Mouse (Mus musculus): ENCODE results near the gene Snapc2.
"Not testable (repeated sequence)": the region's sequence is repeated elsewhere in the genome, so short reads cannot be mapped to it uniquely, and the experiment has no call there.

Gene Snapc2

DNA sequence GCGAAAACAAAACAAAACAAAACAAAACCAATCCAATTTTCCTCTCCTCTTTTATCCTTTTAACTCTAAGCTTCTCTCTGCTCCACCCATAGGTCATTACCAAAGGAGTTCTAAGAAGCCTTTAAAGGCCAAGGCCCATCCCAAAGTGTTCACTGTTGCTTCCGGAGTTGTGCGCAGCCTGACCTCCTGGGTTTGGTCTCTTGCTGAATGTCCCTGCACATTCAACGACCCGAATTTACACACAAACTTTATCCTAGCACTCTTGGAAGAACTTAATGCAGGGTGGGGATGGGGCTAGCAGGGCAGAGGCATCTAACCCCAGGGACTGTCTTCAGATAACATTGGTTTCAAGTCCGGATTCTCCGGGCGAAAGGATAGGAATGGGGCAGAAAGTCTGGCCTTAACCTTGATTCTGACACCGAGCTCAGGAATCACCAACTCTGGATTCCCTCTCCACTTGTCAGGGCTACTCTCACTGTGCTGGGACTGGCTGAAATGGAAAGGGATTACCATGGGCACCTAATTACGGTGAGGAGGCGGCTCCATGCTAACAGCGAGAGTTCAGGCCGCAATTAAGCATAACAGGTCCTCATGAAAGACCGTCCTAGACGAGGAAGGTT, 15.0 kb upstream of the Snapc2 start:
- DNase-seq (ENCODE audit: low spot score) = no peak

DNA sequence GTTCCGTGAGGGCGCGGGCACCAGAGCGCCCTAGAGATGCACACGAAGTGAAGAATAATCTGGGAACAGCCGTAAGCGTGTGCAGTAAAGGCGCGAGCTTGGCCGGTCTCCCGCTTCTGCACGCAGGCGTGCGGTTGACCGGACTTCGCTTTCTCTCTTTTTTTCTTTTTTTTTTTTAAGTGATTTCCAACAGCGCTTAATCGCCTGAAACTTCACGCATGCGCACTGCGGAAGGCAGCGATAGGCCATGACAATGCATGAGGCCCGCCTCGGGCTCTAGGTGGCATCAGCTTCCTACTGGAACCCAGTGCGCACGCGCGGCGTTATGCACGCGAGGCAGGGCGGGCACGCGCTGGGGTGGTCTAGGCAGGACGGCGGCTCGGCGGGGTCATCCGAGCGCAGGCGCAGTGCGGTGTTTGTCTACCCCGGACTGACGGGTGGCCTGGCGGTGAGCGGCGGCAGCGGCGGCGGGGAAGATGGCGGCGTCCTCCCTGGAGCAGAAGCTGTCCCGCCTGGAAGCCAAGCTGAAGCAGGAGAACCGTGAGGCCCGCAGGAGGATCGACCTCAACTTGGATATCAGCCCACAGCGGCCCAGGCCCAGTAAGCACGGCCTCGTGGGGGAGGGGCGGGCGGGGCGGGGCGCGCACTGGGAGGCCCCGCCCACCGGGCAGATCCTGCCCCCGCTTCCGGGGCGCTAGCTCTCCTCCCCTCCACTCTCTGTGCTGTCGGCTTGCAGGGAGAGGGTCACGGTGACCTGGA, 14.3 kb upstream of the Snapc2 start, which contains the start of the genes Map2k7 and Gm49320:
Gene Map2k7, plus strand, starts transcription at position 307 of the 759 bp plus-strand sequence.
Gene Gm49320, plus strand, starts transcription at position 432 of the 759 bp plus-strand sequence.
- DNase-seq (ENCODE audit: low spot score) = peak; percentile 100

DNA sequence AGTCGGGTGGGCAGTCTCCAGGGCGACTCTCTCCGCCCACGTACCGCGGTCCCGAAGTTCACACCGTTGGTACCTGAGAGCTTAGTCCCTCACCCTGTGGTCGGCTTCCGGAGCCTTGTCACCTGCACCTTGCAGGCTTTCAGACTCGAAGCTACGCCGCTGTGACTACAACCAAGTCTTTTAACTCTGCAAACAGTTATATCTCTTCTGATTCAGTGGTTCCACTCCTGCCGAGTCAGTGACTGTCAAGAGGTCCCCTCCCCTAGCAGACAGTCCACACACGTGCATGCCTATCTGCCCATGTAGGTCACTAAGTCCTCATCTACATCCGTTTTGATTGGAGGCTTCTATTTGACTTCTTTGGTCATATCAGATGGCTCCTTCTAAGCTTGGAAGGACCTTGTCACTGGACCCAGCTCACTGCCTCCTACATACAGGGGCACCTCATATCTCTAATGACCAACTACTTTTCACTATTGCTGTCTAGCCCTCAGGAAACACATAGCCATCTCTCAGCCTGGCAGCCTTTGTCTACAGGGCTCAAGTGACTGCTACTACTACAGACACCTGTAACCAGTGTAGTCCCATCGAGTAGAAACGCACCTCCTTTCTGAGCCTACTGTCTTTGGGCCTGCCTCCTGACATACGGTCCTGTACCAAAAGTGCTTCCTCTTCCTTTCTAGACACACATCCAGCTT, 13.5 kb upstream of the Snapc2 start:
- DNase-seq (ENCODE audit: low spot score) = no peak

DNA sequence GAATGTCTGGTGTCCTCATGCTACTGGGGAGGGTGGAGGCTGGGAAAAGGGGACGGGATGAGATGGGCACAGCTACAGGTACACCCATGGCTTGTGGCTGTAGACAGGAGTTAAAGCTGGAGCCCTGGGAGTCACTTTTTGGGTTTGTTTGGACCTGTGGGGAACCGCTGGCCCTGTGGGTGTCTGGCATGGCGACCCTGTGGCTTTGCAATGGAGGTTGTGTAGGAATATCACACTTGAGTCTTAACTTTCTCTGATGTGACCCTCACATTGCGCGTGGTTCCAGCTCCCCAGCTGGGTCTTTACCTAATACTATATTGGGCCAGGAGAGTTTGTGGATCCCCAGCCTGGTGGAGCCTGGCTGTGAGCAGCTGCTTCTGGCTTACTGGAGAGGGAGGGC, 7.8 kb upstream of the Snapc2 start:
- DNase-seq (ENCODE audit: low spot score) = no peak

DNA sequence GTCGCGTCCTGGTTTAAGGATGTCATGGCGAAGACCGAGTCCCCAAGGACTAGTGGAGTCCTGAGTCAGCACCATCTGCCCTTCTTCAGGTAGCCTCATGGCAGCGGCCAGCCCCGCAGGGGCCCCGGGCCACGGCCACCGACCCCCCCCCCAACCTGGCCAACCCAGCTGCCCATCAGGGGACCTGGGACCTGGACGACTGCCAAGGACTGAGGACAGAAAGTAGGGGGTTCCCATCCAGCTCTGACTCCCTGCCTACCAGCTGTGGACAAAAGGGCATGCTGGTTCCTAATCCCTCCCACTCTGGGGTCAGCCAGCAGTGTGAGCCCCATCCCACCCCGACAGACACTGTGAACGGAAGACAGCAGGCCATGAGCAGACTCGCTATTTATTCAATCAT, 7.1 kb upstream of the Snapc2 start:
- DNase-seq (ENCODE audit: low spot score) = no peak

DNA sequence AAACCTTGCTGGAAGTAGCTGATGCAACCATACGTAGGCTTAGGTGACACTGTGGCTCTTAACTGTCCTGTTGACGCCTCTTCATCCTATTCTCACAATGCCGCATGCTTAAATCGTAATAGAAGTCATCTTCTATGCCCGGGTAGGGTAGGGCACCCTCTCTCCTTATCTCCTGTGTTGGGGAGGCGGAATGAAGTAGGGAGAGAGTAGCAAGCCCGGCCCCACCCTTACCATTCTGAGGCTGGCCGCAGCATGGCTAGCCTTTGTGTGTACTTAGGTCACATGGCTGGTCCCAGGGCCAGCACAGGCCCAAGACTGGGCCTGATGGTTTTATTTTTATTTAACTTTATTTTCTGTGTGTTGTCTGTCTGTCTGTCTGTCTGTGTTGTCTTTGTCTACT, 5.6 kb upstream of the Snapc2 start:
- DNase-seq (ENCODE audit: low spot score) = no peak

DNA sequence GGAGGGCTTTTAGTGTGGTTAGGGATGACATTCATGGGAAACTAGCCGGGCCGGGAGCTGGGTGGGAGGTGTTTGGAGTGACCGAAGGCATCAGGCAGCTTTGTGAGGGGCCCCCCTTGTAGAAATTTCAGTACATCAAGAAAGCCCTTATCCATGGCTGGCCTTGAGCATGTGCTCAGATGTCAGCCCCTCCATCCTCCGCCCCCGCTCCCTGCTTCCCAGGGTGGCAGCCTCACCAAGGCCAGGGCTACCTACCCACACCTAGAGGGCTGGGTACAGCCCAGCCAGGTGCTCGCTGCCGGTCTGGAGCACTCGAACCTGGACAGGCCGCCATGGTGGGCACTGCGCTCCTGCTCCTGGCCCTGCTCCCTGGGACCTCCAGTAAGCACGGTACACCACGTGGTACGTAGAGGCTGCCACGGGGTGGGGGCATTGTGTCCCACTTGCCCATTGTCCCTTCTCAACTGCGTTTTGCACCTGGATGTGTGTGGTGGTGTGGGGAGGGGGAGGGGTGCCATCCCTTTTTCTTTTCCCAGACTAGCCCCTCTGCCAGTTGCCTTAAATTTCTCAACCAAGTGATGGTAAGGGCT, 4.8 kb upstream of the Snapc2 start, which contains the start of gene Tgfbr3l:
Gene Tgfbr3l, plus strand, starts transcription at position 264 of the 590 bp plus-strand sequence.
- DNase-seq (ENCODE audit: low spot score) = no peak

DNA sequence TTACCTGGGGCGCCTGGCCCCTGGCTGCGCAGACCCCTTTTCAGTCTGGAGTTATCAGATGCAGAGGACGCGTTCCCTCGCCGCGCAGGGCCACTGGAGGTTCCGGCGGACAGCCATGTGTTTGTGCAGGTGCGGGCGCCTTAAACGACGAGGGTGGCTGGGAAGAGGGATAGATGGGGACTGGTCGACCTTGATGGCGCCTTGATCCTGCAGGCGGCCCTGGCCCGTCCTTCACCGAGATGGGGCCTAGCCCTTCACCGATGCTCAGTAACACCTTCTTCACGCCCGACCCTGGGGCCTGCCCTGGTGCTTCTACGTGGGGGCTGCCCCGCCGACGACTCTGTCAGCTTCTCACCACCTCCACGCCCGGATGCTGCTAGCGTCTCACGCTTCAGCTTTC, 3.7 kb upstream of the Snapc2 start:
- DNase-seq (ENCODE audit: low spot score) = no peak

DNA sequence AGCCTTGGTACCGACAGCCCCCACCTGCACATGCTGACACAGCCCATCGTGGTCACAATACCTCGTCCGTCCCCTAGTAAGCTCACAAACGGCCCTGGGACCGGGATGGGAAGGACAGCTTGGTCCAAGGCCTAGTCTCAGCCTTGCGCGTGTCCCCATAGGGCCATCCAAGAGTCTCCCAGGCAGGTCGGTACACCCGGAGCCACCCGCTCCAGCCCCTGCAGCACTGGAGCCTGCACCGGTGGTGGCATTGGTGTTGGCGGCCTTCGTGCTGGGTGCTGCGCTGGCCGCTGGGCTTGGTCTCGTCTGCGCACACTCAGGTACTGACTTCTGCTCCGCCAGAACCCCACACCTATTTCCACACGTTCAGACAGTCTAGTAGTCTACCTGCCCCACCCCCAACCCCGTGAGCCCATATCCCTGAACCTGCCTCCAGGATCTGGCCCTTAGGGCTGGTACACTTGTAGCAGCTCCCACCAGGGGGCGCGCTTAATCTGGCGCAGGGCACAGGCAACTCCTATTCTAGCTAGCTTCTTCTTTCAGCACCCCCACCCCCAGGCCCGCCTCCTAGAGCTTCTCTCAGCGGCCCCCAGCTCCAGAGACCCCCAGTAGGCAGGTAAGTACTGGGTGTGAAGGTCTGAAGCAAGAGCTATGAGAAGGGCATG, 2.4 kb upstream of the Snapc2 start:
- peak; percentile 89 for DNase-seq (ENCODE audit: low spot score)

DNA sequence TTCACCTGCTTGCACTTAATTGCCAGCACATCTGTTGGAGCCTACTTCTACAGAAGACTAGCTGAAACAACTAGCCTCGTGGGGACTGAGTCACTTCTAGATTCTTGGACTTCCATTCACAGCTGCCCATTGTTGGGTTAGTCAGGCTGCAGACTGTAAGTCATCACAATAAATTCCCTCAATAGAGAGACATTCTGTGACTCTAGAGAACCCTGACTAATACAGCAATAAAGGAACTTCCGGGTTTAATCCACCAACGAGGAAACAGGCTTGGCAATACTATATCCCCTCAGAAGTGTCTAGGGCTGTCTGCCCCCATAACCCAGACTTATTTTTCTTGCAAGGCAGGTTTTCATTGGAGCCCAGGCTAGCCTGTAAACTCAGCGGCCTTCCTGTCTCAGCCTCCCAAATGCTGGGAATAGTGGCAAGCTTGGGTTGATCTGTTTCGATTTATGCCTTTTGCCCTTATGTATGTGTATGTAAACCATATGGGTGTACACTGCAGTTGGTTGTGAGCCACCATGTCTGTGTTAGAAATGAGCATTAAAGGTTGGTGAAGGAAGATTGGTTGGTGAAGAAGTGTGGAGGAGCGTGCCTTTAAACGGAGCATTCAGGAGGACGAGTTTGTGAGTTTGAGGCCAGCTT, 642 bp upstream of the Snapc2 start:
- no peak for DNase-seq (ENCODE audit: low spot score)

DNA sequence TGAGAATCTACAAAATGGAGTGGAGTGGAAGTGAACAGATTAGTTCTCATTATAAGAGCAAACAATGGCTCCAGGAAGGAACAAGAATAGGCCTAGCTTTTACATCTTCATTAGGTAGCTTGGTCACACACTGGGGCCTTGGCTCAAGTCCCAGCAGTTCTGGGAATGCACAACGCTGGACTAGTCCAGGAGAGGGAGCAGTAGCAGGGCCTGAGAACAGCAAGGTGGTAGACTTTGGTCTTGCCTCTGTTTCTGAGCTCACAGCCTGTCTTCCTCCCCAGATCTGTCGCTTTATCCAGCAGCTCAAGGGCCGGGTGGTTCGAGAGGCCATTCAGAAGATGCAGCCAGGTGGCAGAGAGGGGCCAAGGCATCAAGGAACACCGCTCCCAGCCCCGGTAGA, 1.1 kb downstream of the Snapc2 start:
- peak; percentile 91 for DNase-seq (ENCODE audit: low spot score)

DNA sequence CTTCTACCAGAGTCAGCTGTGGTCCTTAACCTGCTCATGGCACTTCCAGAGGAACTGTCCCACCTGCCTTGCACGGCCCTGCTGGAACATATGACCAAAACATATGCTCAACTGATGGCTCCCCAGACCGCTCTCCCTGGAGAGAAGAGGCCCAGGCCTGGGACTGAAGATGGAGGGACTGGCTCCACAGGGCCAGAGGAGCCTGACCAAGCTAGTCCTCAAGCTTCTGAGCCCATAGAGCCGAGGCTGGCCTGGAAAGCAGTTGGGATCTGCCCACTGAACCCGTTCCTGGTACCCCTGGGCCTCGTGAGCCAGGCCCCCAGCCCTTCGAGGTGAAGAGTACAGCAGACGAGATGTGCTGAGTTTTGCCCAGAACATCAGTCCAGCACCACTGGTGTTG, 2.6 kb downstream of the Snapc2 start:
- DNase-seq (ENCODE audit: low spot score) = not testable (repeated sequence)

DNA sequence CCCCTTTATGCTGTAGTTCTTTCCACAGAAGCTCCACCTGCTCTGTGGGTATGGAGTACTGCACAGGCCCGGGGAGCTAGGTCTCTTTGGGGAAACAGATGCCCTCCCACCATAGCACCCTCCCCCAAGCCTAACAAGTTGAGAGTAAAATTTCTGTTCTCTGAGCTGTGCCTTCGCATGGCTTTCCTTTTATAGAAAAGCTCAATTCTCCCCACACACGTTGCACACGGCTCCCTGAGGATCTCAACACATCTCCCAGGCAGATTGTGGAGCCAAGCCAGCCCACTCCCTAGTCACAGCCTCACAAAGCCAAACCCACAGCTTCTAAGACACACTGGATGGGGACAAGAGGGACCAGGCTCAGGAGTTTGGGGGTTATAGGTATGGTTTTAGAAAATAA, 4.0 kb downstream of the Snapc2 start:
- DNase-seq (ENCODE audit: low spot score) = no peak

DNA sequence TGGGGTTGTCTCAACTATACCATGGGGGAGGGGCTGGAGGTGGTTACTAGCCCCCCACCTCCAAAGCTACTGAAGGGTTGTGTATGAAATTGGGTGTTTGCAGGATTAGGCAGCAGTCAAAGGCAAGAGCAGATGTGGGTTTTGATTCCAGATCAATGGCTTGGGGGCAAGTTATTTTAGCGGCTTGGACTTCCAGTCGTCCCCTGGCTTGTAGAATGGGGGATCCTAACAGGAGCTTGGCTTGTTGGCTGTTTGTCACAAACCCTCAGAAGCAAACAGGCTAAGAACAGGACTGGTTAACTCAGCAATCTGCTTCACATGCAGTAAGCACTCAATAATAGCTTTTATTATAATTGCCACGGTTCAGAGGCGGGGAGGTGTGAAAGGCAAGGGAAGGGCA, 4.5 kb downstream of the Snapc2 start:
- no peak for DNase-seq (ENCODE audit: low spot score)

DNA sequence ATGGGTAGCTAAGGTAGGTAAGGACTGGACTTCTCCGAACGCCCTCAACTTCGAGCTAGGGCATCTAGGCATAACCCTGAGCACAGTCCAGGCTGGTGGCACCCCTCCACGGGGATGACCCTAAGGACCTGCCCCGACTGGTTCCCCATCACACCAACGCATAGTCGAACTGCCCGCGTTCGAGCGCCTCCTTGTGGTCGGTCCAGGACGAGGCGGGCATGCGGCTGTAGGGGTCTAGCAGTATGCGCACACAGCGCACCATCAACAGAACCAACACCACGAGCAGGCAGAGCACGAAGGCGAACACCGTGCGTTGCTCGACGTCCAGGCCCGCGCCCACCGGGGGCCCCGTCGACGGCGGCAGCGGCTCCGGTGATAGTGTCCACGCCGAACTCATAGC, 5.4 kb downstream of the Snapc2 start:
- peak; percentile 60 for DNase-seq (ENCODE audit: low spot score)

DNA sequence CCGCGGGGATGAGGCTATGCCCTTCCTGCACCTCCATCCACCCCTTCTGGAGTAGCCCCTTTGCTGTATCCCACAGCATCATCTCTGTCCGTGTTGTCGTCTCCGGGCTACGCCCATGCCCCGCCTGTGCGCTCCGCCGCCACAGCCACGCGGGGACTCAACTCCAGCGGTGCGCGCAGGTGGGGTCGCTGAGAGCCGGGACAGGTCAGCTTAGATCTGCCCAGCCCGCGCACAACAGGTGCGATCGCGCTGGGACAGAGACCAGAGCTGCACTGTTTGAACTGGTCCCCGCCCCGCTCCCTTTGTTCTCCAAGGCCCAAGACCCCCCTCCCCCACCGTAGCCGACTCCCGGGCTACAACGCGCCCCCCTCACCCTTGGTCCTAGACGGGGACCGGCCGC, 5.8 kb downstream of the Snapc2 start:
- no peak for DNase-seq (ENCODE audit: low spot score)

DNA sequence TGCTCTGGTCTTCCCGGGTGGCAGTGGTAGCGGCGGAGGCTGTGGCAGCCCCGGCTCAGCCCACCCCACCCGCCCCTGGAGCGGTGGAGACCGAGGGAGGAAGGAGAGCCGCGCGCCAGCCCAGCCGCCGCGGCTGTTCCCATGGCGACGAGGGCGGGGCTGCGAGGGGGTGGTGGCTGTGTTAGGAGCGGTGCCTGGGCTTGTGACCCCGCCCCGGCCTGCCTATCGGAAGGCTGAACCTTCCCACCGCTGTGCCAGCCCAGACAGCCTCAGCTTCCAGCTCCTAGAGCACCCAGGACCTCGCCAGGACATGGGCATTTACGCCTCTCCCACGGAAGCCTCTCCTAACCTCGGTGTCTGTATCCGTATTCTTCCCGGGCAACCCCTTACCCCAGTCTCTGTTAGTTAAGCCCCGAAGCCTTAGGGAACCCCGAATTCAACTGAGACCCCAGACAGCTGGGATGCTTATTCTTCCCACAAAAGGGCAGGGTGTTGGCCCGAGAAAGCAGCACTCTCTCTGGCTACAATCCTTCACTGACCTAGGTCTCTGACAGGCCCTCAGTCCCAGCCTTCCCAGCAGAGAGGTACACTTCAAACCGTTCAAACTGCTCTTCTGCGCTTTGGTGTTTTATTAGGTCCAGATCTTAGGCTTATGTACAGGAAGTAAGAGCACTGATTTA, 6.4 kb downstream of the Snapc2 start, which contains the start of gene Ctxn1:
Gene Ctxn1, minus strand, starts transcription at position 150 of the 680 bp plus-strand sequence.
- peak; percentile 91 for DNase-seq (ENCODE audit: low spot score)

DNA sequence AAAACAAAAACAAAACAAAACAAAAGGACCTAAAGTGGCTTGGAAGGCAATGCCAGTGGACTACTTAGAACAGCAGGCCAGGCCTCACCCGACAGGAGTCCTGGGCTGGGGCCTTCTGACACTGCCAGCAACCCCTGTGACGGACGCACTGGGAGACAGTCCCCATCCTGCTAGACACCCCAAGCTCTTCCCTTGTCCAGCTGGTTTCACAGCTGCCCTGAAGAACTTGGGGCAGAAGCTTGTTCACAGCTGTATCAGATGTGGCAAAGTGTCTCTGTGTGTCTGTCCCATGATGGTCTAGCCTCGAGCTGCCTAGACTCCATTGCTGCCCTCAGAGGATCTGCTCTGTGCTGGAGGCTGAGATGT, 6.9 kb downstream of the Snapc2 start:
- no peak for DNase-seq (ENCODE audit: low spot score)

DNA sequence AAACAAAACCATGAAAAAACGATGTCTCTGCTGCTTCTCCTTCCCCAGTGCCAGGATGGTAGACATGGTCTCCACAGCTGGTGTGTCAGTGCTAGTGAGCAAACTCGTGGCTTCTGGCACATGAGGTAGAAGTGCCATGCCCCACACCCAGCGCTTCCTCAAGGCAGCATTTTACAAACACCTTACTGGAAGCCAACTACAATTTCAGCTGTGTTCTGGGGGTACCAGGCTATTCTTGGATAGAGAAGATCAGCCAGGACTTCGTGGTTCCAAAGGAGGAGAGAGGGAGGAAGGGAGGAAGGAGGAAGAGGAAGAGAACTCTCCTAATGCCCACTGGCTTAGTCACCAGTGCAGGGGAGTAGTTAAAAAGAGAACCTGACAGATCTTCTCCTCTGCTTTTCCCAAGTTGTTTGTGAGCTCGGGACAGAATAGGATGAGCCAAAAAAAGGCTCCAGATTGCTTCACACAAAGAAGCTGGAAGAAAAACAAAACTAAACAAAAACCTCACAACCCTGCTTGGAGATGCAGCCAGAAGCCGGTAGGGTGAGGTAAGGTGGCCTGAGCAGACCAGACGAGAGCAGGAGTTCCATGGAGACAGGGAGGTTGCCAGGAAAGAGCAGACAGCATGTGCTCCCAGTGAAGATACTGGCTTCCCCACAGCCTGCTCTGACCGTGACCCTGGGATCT, 10.4 kb downstream of the Snapc2 start:
- peak; percentile 60 for DNase-seq (ENCODE audit: low spot score)

DNA sequence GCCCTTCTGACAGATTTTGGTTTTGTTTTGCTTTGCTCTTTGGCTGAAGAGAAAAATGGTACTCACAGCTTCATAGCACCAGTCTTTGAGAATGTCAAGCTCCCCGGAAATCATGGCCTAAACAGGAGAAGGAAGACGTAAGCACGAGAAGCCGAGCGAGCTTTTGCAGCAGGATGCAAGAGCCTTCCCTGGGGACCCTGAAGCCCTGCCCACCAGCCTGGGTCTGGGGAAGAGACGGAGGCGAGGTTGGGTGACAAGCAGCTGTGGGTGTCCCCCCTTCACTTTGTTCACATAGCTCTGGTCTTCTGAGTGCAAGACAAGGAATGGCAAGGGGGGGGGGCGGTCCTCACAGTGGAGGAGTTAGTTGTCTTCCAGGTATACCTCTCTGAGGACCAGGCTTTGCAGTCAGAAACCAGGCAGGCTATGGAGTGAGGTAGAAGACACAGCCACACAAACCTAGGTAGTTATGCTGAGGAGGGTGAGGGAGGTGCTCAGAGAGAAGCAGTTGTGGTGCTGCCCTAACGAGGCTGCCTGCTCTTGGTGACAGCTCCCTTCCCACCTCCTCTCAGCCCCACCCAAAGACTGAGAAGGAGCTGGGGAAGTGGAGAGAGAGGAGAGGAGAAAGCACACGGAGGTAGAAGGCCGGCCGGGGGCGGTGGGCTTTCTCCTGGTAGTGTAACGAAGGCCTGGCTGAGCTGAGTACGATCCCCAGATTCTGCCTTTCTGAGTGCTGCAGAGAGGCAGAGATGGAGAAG, 12.5 kb downstream of the Snapc2 start:
- no peak for DNase-seq (ENCODE audit: low spot score)
